Mouse (Mus musculus): ENCODE data around the gene Ssh2.

DNA sequence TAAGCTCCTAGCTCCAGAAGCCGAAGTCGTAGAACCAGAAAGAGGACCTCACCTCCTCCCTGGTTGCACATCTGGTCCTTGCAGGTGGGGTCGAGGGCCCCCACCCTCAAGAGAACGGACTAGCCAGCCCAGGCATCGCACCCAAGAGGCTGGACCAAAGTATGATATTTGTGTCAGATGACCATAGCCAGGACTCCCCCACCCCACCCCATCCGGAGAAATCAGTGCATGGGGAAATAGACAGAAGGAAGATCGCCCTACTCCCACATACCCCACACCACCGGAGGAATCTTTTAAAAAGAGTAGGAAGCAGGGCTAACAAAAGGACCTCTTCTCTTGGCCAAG, 247.0 kb downstream of the Ssh2 start:
- TF ChIP-seq HCFC1 (IDR thresholded peaks at IDR 0.05; ENCODE audit: borderline replicate concordance, insufficient read depth, low read length) (no peak), CHD2 (IDR thresholded peaks at IDR 0.05; ENCODE audit: low read depth, low read length) (no peak), ZC3H11A (IDR thresholded peaks at IDR 0.05; ENCODE audit: borderline replicate concordance, low read depth, low read length) (no peak), ZNF384 (IDR thresholded peaks at IDR 0.05; ENCODE audit: low read depth, low read length) (no peak)

Measured in ES-E14 (cell line).